Mouse (Mus musculus): ENCODE data around the gene Gm20388. TPM values are rescaled to one million over a fixed set of nuclear protein-coding genes. Genes with fewer than 3 reads are reported as not detected.

Gene Gm20388
- total RNA-seq, 1 experiment = 27.0 TPM

DNA sequence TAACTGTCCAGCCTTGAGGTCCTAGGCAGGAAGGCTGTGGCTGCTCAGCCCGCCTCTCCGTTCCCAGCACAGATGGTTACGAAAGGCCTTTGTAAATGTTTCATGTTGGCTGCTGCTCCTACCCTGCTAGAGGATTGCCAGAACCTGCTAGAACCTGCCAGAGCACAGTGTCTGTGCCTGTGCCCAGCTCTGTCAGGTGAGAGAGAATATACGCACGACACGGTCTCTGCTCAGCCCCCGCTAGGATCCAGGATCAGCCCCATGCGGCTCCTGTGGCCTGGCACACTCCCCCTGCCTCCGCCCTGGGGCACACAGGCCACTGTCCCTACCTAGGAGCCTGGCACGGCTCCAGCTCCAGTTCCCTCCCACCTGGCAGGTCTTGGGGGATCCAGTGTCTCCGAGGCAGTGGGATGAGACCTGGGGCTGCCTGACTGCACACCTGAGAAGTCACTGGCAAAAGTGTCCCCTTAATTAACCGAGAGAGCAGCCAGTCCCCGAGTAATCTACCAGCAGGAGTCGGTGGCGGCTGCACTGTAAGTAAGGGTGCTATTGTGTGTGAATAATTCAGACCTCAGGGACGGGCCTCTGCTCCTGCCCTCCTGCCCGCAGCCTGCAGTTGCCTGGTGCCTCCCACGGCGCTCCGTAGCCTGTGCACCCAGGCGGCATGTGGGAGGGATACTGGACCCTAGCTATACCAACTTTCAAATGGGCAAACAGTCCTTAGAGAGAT, 527.2 kb downstream of the Gm20388 start:
- TF ChIP-seq HCFC1 (IDR thresholded peaks at IDR 0.05; ENCODE audit: borderline replicate concordance, insufficient read depth, low read length) (no peak), ZNF384 (IDR thresholded peaks at IDR 0.05; ENCODE audit: low read depth, low read length) (no peak), CHD2 (IDR thresholded peaks at IDR 0.05; ENCODE audit: low read depth, low read length) (no peak), MAFK (IDR thresholded peaks at IDR 0.05; ENCODE audit: insufficient read depth, low read depth, low read length) (no peak), ZC3H11A (IDR thresholded peaks at IDR 0.05; ENCODE audit: borderline replicate concordance, low read depth, low read length) (no peak)
- no peaks in the 10 kb centered on the region for H3K9me3 ChIP-seq (ENCODE audit: control insufficient read depth, insufficient read depth, low read depth, low read length)
- no peak for DNase-seq (ENCODE audit: low read depth, low spot score)
- H3K4me3 ChIP-seq (ENCODE audit: insufficient read depth in 1 of 2, low read depth in 1 of 2, low read length in 2 of 2, poor library complexity in 1 of 2, severe bottlenecking in 1 of 2) = no peak overlapping the region; a peak in 1 of 4 replicates
- no peak overlapping the region for H3K27ac ChIP-seq (ENCODE audit: insufficient read depth, low read depth, low read length, poor library complexity, severe bottlenecking)
- H3K4me1 ChIP-seq (ENCODE audit: control insufficient read depth in 2 of 2, insufficient read depth in 2 of 2, low read length in 2 of 2, poor library complexity in 1 of 2) = peaks cover 4% of the 10 kb centered on the region in 2 experiments
- H3K9ac ChIP-seq (ENCODE audit: insufficient read depth, low read depth, low read length, poor library complexity, severe bottlenecking) = no peak overlapping the region
- no peaks in the 10 kb centered on the region for H3K36me3 ChIP-seq (ENCODE audit: control insufficient read depth, insufficient read depth, low read length, poor library complexity, severe bottlenecking)
- in situ Hi-C loops (cut with MboI; ENCODE audit: low sequenced_read_pairs in 2 of 2, unreplicated experiment in 2 of 2) = no loop called here

DNA sequence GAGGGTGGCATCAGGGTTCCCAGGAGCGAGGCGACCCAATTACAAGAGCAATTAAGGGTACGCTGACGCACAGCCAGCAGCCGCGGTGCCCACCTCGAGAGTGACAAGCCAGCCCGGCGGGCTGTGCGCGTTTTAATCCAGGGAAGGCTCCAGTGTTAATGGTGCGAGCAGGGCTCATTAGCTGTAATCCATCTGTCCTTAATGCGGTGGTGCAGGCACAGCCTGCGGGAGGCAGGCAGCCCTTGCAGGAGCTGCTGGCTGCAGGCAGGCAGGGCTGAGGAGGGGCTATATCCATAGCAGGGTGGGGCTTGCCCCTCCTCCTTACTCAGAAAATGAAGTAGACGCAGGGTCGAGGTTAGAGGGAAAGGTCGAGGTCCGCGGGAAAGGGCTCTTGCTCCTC, 528.7 kb downstream of the Gm20388 start:
- Histone ChIP-seq H3K4me1 (ENCODE audit: control insufficient read depth in 2 of 2, insufficient read depth in 2 of 2, low read length in 2 of 2, poor library complexity in 1 of 2) (peaks cover 4% of the 10 kb centered on the region in 2 experiments), H3K9me3 (ENCODE audit: control insufficient read depth, insufficient read depth, low read depth, low read length) (no peaks in the 10 kb centered on the region), H3K9ac (ENCODE audit: insufficient read depth, low read depth, low read length, poor library complexity, severe bottlenecking) (no peak overlapping the region), H3K27ac (ENCODE audit: insufficient read depth, low read depth, low read length, poor library complexity, severe bottlenecking) (no peak overlapping the region), H3K4me3 (ENCODE audit: insufficient read depth in 1 of 2, low read depth in 1 of 2, low read length in 2 of 2, poor library complexity in 1 of 2, severe bottlenecking in 1 of 2) (peak overlapping the region; percentile 22 to 27; a peak in 2 of 4 replicates), H3K36me3 (ENCODE audit: control insufficient read depth, insufficient read depth, low read length, poor library complexity, severe bottlenecking) (no peaks in the 10 kb centered on the region)
- no peak for TF ChIP-seq ZNF384 (IDR thresholded peaks at IDR 0.05; ENCODE audit: low read depth, low read length)
- TF ChIP-seq MAFK (IDR thresholded peaks at IDR 0.05; ENCODE audit: insufficient read depth, low read depth, low read length) = no peak
- no peak for TF ChIP-seq CHD2 (IDR thresholded peaks at IDR 0.05; ENCODE audit: low read depth, low read length)
- TF ChIP-seq ZC3H11A (IDR thresholded peaks at IDR 0.05; ENCODE audit: borderline replicate concordance, low read depth, low read length) = no peak
- TF ChIP-seq HCFC1 (IDR thresholded peaks at IDR 0.05; ENCODE audit: borderline replicate concordance, insufficient read depth, low read length) = no peak
- in situ Hi-C loops (cut with MboI; ENCODE audit: low sequenced_read_pairs in 2 of 2, unreplicated experiment in 2 of 2) = no loop called here
- DNase-seq (ENCODE audit: low read depth, low spot score) = no peak

DNA sequence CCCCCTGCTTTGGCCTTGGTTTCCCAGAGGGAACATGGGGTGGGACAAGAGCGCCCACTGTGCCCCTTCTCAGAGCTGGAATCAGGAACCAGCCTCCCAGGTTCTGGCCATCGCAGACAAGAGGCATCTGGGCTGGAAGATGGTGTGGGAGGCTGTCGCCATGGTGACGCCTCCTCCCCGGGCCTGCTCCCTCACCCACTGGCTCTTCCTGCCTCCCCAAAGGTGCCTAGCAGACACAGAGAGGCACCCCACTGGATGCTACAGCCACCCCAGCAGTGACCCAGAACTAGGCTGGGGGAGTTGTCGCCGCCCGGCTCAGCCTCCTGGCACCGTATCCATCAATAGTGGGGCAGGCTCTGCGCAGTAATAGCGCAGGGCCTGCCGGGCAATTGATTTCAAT, 530.1 kb downstream of the Gm20388 start:
- in situ Hi-C loops (cut with MboI; ENCODE audit: low sequenced_read_pairs in 2 of 2, unreplicated experiment in 2 of 2) = no loop called here
- no peak for DNase-seq (ENCODE audit: low read depth, low spot score)
- Histone ChIP-seq H3K36me3 (ENCODE audit: control insufficient read depth, insufficient read depth, low read length, poor library complexity, severe bottlenecking) (no peaks in the 10 kb centered on the region), H3K9me3 (ENCODE audit: control insufficient read depth, insufficient read depth, low read depth, low read length) (no peaks in the 10 kb centered on the region), H3K9ac (ENCODE audit: insufficient read depth, low read depth, low read length, poor library complexity, severe bottlenecking) (no peak overlapping the region), H3K4me3 (ENCODE audit: insufficient read depth in 1 of 2, low read depth in 1 of 2, low read length in 2 of 2, poor library complexity in 1 of 2, severe bottlenecking in 1 of 2) (no peak overlapping the region), H3K4me1 (ENCODE audit: control insufficient read depth in 2 of 2, insufficient read depth in 2 of 2, low read length in 2 of 2, poor library complexity in 1 of 2) (peaks cover 4% of the 10 kb centered on the region in 2 experiments), H3K27ac (ENCODE audit: insufficient read depth, low read depth, low read length, poor library complexity, severe bottlenecking) (no peak overlapping the region)
- TF ChIP-seq ZNF384 (IDR thresholded peaks at IDR 0.05; ENCODE audit: low read depth, low read length) = no peak
- no peak for TF ChIP-seq HCFC1 (IDR thresholded peaks at IDR 0.05; ENCODE audit: borderline replicate concordance, insufficient read depth, low read length)
- TF ChIP-seq CHD2 (IDR thresholded peaks at IDR 0.05; ENCODE audit: low read depth, low read length) = no peak
- no peak for TF ChIP-seq ZC3H11A (IDR thresholded peaks at IDR 0.05; ENCODE audit: borderline replicate concordance, low read depth, low read length)
- no peak for TF ChIP-seq MAFK (IDR thresholded peaks at IDR 0.05; ENCODE audit: insufficient read depth, low read depth, low read length)

DNA sequence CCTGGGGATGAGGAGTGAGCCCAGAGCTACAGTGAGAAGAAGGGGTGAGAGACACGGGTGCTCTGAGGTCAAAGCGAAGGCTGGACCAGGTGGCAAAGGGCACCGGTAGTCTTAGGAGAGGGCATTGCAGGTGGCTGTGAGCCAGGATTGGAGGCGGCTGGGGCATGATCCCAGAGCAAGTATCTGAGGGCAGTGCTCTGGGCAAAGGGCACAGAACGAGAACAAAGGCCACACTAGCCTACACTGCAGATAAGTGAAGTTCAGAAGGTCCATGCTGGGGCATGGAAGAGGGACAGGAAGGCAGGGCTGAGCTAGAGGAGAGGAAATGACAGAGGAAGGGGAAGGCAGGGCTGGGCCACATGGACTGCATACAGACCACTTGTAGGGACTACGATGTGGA, 531.0 kb downstream of the Gm20388 start:
- Histone ChIP-seq H3K9ac (ENCODE audit: insufficient read depth, low read depth, low read length, poor library complexity, severe bottlenecking) (no peak overlapping the region), H3K4me3 (ENCODE audit: insufficient read depth in 1 of 2, low read depth in 1 of 2, low read length in 2 of 2, poor library complexity in 1 of 2, severe bottlenecking in 1 of 2) (no peak overlapping the region), H3K9me3 (ENCODE audit: control insufficient read depth, insufficient read depth, low read depth, low read length) (no peaks in the 10 kb centered on the region), H3K4me1 (ENCODE audit: control insufficient read depth in 2 of 2, insufficient read depth in 2 of 2, low read length in 2 of 2, poor library complexity in 1 of 2) (peaks cover under 1 to 4% of the 10 kb centered on the region in 2 experiments), H3K36me3 (ENCODE audit: control insufficient read depth, insufficient read depth, low read length, poor library complexity, severe bottlenecking) (no peaks in the 10 kb centered on the region), H3K27ac (ENCODE audit: insufficient read depth, low read depth, low read length, poor library complexity, severe bottlenecking) (no peak overlapping the region)
- in situ Hi-C loops (cut with MboI; ENCODE audit: low sequenced_read_pairs in 2 of 2, unreplicated experiment in 2 of 2) = no loop called here
- no peak for DNase-seq (ENCODE audit: low read depth, low spot score)
- TF ChIP-seq ZC3H11A (IDR thresholded peaks at IDR 0.05; ENCODE audit: borderline replicate concordance, low read depth, low read length) = no peak
- TF ChIP-seq MAFK (IDR thresholded peaks at IDR 0.05; ENCODE audit: insufficient read depth, low read depth, low read length) = no peak
- TF ChIP-seq ZNF384 (IDR thresholded peaks at IDR 0.05; ENCODE audit: low read depth, low read length) = no peak
- no peak for TF ChIP-seq HCFC1 (IDR thresholded peaks at IDR 0.05; ENCODE audit: borderline replicate concordance, insufficient read depth, low read length)
- no peak for TF ChIP-seq CHD2 (IDR thresholded peaks at IDR 0.05; ENCODE audit: low read depth, low read length)
